Mouse (Mus musculus) E14TG2a.4 (cell line): ENCODE data around the gene Usp6nl.

Experiments
- CTCF ChIP-seq: conservative IDR thresholded peaks from 2 replicates; pipeline ENCODE4 v1.5.1; 2014; ENCODE audit warnings: low read length
- POU5F1 ChIP-seq: IDR thresholded peaks from 2 replicates; pipeline ENCODE4 v1.6.1; 2014; ENCODE audit warnings: low read length, borderline replicate concordance

- TF ChIP-seq CTCF: no peak
- no peak for TF ChIP-seq POU5F1
Observed at GRCm38 (mm10) chr2:6306861-6307260, 15.6 kb upstream of the Usp6nl start.
